Mouse (Mus musculus): ENCODE measurements around the gene Eml4.

DNA sequence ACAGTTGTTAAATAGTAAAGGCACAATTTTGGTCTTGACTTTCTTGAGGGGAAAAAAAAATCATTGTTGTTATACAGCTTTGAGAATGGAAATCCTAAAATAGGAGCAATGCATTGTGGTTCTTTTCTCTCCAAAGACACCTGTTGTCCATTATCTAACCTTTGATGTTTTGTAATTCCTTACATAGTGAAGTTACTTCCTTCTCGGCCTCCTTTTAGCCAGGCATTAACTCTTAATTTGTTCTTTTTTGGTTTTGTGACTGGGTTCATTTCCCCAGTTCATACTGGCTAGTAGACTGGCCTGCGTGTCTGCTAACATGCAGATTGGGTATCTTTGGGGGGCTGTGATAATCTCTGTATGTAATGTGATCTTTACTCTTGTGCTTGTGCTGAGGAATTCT is 1.7 kb downstream of the Eml4 start:
- TF ChIP-seq CTCF (IDR thresholded peaks at IDR 0.05; ENCODE audit: control insufficient read depth, insufficient read depth, insufficient replicate concordance, low read depth, low read length) (no peak), POLR2A (IDR thresholded peaks at IDR 0.05; ENCODE audit: control insufficient read depth, low read depth, low read length) (no peak)

All from testis, adult 2 months (tissue).